Mouse (Mus musculus) ovary, postnatal 10 days (tissue): ENCODE data around the gene Matn1.

Source experiments
- DNase-seq: peaks from one replicate; pipeline ENCODE4 v3.0.0; 2022; ENCODE audit warnings: low spot score

Matn1 gene

GRCm38 (mm10) chr4:130944112-130944511 lies at the start of gene Matn1:
Matn1 (plus strand) TSS chr4:130944385.
- no peak for DNase-seq

GRCm38 (mm10) chr4:130895701-130896100 lies 48.5 kb upstream of the Matn1 start:
- no peak for DNase-seq

GRCm38 (mm10) chr4:130896372-130896771 lies 47.8 kb upstream of the Matn1 start:
- DNase-seq: no peak

- DNase-seq: no peak
These were observed 44.8 kb upstream of the Matn1 start for GRCm38 (mm10) chr4:130899383-130899781.

GRCm38 (mm10) chr4:130899782-130900427 lies 44.3 kb upstream of the Matn1 start:
- no peak for DNase-seq

GRCm38 (mm10) chr4:130900746-130901145 lies 43.4 kb upstream of the Matn1 start:
- DNase-seq: no peak

GRCm38 (mm10) chr4:130902289-130902781 lies 41.9 kb upstream of the Matn1 start:
- no peak for DNase-seq

GRCm38 (mm10) chr4:130905025-130905424 lies 39.2 kb upstream of the Matn1 start:
- no peak for DNase-seq

- DNase-seq: no peak
These were observed 38.3 kb upstream of the Matn1 start for GRCm38 (mm10) chr4:130905882-130906281.

GRCm38 (mm10) chr4:130906296-130906695 lies 37.9 kb upstream of the Matn1 start:
- DNase-seq: peak; percentile 18

GRCm38 (mm10) chr4:130907200-130908069 lies 36.8 kb upstream of the Matn1 start:
- DNase-seq: no peak

- no peak for DNase-seq
These were observed 36.1 kb upstream of the Matn1 start for GRCm38 (mm10) chr4:130908133-130908532.

GRCm38 (mm10) chr4:130909167-130909874 lies 34.9 kb upstream of the Matn1 start:
- no peak for DNase-seq

- DNase-seq: no peak
These were observed 33.5 kb upstream of the Matn1 start for GRCm38 (mm10) chr4:130910666-130911065.

GRCm38 (mm10) chr4:130912626-130913025 lies 31.6 kb upstream of the Matn1 start:
- DNase-seq: no peak

GRCm38 (mm10) chr4:130913077-130913476 lies 31.1 kb upstream of the Matn1 start, which contains the start of gene Laptm5:
Laptm5 (plus strand) TSS chr4:130913125.
- no peak for DNase-seq

GRCm38 (mm10) chr4:130913511-130913910 lies 30.7 kb upstream of the Matn1 start:
- DNase-seq: no peak

- DNase-seq: no peak
These were observed 30.2 kb upstream of the Matn1 start for GRCm38 (mm10) chr4:130914011-130914410.

- DNase-seq: no peak
These were observed 29.7 kb upstream of the Matn1 start for GRCm38 (mm10) chr4:130914527-130914926.

- no peak for DNase-seq
These were observed 29.0 kb upstream of the Matn1 start for GRCm38 (mm10) chr4:130915006-130915667.

GRCm38 (mm10) chr4:130915668-130916035 lies 28.5 kb upstream of the Matn1 start:
- no peak for DNase-seq

- no peak for DNase-seq
These were observed 27.5 kb upstream of the Matn1 start for GRCm38 (mm10) chr4:130916639-130917038.
